Mouse (Mus musculus): ENCODE measurements at regions not wholly inside any gene's neighbourhood (a gene's known extent, or its start where the extent isn't known, plus 50 kb on each side); places are given as distances from the start of the nearest gene placed in this dataset.
"Not testable (repeated sequence)": the region's sequence is repeated elsewhere in the genome, so short reads cannot be mapped to it uniquely, and the experiment has no call there.

DNA sequence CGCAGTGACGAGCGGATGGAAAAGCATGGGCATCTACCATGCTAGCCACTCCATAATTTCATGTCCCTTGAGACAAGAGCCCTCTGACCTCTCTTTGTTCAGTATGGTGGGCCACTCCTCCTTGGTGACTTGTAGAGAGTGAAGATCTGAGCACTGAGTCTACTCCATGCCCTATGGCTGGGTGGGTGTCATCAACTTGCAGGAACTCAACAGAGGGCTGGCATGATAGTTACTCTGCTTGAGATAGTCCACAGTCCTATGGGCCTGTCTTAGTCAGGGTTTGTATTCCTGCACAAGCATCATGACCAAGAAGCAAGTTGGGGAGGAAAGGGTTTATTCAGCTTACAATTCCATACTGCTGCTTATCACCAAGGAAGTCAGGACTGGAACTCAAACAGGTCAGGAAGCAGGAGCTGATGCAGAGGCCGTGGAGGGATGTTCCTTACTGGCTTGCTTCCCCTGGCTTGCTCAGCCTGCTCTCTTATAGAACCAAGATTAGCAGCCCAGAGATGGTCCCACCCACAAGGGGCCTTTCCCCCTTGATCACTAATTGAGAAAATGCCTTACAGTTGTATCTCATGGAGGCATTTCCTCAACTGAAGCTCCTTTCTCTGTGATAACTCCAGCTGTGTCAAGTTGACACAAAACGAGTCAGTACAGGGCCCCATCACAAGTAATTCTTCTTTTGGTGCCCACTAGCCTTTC, 52.6 kb upstream of the Cdyl start:
- not testable (repeated sequence) for DNase-seq

DNA sequence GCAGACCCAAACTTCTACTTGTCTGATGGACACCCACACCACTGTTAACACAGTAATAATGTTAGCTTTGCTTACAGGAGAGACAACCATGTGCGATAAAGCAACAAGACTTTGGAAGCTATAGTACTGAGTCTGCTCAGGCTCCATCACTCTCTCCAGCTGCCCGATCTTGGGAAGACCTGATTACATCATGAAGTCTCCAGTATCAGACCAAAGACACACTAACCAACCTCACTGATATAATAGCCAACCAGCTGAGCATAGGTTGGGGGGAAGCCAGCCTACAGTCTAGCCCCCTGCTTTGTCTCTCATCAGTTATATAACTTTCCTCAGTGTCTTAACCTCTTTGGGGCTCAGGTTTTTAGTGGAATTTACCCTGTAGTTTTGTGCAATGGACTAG, 51.9 kb upstream of the Cdyl start:
- no peak for DNase-seq

Data from kidney, postnatal 36 days (tissue).